Comparison of ENCODE assay signal across 28 mouse cellular contexts in the genomic region with DNA sequence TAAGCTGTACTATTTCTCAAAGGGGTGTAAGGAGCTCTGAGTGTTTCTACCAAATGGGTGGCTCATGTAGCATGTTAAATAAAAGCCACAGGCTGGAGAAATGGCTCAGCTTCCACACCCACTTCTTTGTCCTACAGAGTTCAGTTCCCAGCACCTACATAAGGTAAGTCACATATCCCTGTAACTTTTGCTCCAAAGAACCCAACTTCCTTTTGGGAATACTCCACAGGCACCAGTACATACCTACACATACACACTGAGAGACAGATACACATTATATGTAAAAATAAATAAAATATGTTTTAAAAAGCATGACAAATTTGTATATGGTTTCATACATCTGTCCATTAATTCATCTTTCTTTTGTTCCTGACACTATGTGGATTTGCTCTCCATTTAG.
DNase-seq lines count a peak whose midpoint lies in the region; ATAC-seq and TF ChIP-seq lines count a peak whose summit lies in the region.
"Had no signal": no experiment of that assay in that cellular context is flagged by ENCODE, and none has a peak within 500 bp of the region (broad histone marks: within the 10 kb centered on the region; RNA-seq: fewer than 3 reads in every experiment).

No protein-coding gene starts in this region.

- H3K79me2 ChIP-seq in MEL (ENCODE audit: control insufficient read depth, insufficient read depth, low read length, poor library complexity) = no peaks in the 10 kb centered on the region

- H3K4me1 ChIP-seq in G1E (ENCODE audit: insufficient read depth, low read depth, low read length) (peaks cover 12% of the 10 kb centered on the region; the same call in 1 of the 2 replicates), MEL (ENCODE audit: control insufficient read depth in 1 of 2, insufficient read depth in 2 of 2, low read length in 2 of 2) (peaks cover 10 to 14% of the 10 kb centered on the region in 2 experiments)
- H3K4me1 ChIP-seq in stomach, embryonic 15.5 days = no peaks in the 10 kb centered on the region
- H3K4me1 ChIP-seq: embryonic facial prominence, embryonic 13.5 days; forebrain, embryonic 13.5 days; heart, embryonic 10.5 days; heart, embryonic 15.5 days; hindbrain, embryonic 12.5 days; kidney, embryonic 15.5 days; limb, embryonic 15.5 days; lung, embryonic 15.5 days; midbrain, embryonic 12.5 days; neural tube, embryonic 12.5 days had no signal

- 0 out of 2 replicates have a peak, but pooled peaks have one; percentile 10 for ATAC-seq in G1E (ENCODE audit: extremely low read depth, insufficient number of reproducible peaks, low FRiP score, poor library complexity, severe bottlenecking)
- peak; percentile 59 for ATAC-seq in erythroid progenitor cell, adult 5-6 weeks (replicated peaks; ENCODE audit: low FRiP score, poor library complexity, severe bottlenecking)
- ATAC-seq in stomach, embryonic 15.5 days (ENCODE audit: insufficient read depth, low FRiP score, low read depth) = no peak
- ATAC-seq: forebrain, embryonic 13.5 days had no signal

- no peak for TF ChIP-seq CTCF in G1E (IDR thresholded peaks at IDR 0.05; ENCODE audit: low read depth, low read length)
- no peak for TF ChIP-seq CTCF in MEL (IDR thresholded peaks at IDR 0.05 in 2 of 3, conservative IDR thresholded peaks at IDR 0.05 in 1 of 3; ENCODE audit: control insufficient read depth in 1 of 3, insufficient read depth in 1 of 3, low read depth in 2 of 3, low read length in 3 of 3, poor library complexity in 1 of 3, severe bottlenecking in 1 of 3)

- H3K9ac ChIP-seq in MEL (ENCODE audit: control insufficient read depth, low read depth, low read length, poor library complexity, severe bottlenecking) = 0 out of 2 replicates have a peak overlapping the region, but pooled peaks have one; percentile 2
- H3K9ac ChIP-seq in stomach, embryonic 15.5 days = no peak overlapping the region
- H3K9ac ChIP-seq: embryonic facial prominence, embryonic 13.5 days; forebrain, embryonic 13.5 days; heart, embryonic 15.5 days; hindbrain, embryonic 12.5 days; kidney, embryonic 15.5 days; limb, embryonic 15.5 days; lung, embryonic 15.5 days; midbrain, embryonic 12.5 days; neural tube, embryonic 12.5 days had no signal

- H3K4me2 ChIP-seq in stomach, embryonic 15.5 days = no peak overlapping the region
- H3K4me2 ChIP-seq: embryonic facial prominence, embryonic 13.5 days; forebrain, embryonic 13.5 days; heart, embryonic 15.5 days; hindbrain, embryonic 12.5 days; kidney, embryonic 15.5 days; limb, embryonic 15.5 days; lung, embryonic 15.5 days; midbrain, embryonic 12.5 days; neural tube, embryonic 12.5 days had no signal

- no peak for DNase-seq in G1E (ENCODE audit: low spot score)
- DNase-seq in MEL (ENCODE audit: low read depth, low spot score) = no peak
- DNase-seq in thymus, adult 18-20 months = no peak
- DNase-seq in layer of hippocampus, adult 9-10 months (ENCODE audit: low spot score) = no peak
- DNase-seq: B cell, adult 2 months; cerebellum, adult 11-12 months; cerebellum, adult 9-11 months; gastrocnemius, postnatal 25 days; kidney, adult 18-20 months; kidney, postnatal 36 days; left cerebral cortex, postnatal 4 days; right cerebral cortex, adult 18-20 months had no signal

- TF ChIP-seq POLR2A in MEL (IDR thresholded peaks at IDR 0.05; ENCODE audit: control insufficient read depth in 1 of 2, insufficient read depth in 1 of 2, low read depth in 1 of 2, low read length in 2 of 2, poor library complexity in 1 of 2) = no peak

- H3K9me3 ChIP-seq in G1E (replicated peaks) (no peaks in the 10 kb centered on the region), MEL (replicated peaks; ENCODE audit: insufficient read depth, low read length) (no peaks in the 10 kb centered on the region)
- no peaks in the 10 kb centered on the region for H3K9me3 ChIP-seq in stomach, embryonic 15.5 days
- H3K9me3 ChIP-seq: embryonic facial prominence, embryonic 13.5 days; forebrain, embryonic 13.5 days; heart, embryonic 10.5 days; heart, embryonic 15.5 days; hindbrain, embryonic 12.5 days; kidney, embryonic 15.5 days; limb, embryonic 15.5 days; lung, embryonic 15.5 days; midbrain, embryonic 12.5 days; neural tube, embryonic 12.5 days had no signal

- H3K36me3 ChIP-seq in G1E (replicated peaks) (no peaks in the 10 kb centered on the region), MEL (ENCODE audit: control insufficient read depth in 1 of 2, insufficient read depth in 2 of 2, low read length in 2 of 2) (peaks cover 0 to 19% of the 10 kb centered on the region in 2 experiments; a peak in 2 of 4 replicates)
- no peaks in the 10 kb centered on the region for H3K36me3 ChIP-seq in stomach, embryonic 15.5 days
- H3K36me3 ChIP-seq: embryonic facial prominence, embryonic 13.5 days; heart, embryonic 10.5 days; heart, embryonic 15.5 days; hindbrain, embryonic 12.5 days; kidney, embryonic 15.5 days; limb, embryonic 15.5 days; lung, embryonic 15.5 days; midbrain, embryonic 12.5 days; neural tube, embryonic 12.5 days had no signal

- H3K27me3 ChIP-seq in G1E (ENCODE audit: insufficient read depth, low read length) (no peaks in the 10 kb centered on the region), MEL (ENCODE audit: control insufficient read depth in 1 of 2, insufficient read depth in 2 of 2, low read length in 2 of 2) (no peaks in the 10 kb centered on the region)
- H3K27me3 ChIP-seq in stomach, embryonic 15.5 days (replicated peaks) = no peaks in the 10 kb centered on the region
- H3K27me3 ChIP-seq: embryonic facial prominence, embryonic 13.5 days; forebrain, embryonic 13.5 days; heart, embryonic 15.5 days; hindbrain, embryonic 12.5 days; kidney, embryonic 15.5 days; limb, embryonic 15.5 days; lung, embryonic 15.5 days; midbrain, embryonic 12.5 days; neural tube, embryonic 12.5 days; Patski had no signal

- no peak overlapping the region for H3K4me3 ChIP-seq in G1E (ENCODE audit: low read depth, low read length)
- no peak overlapping the region for H3K4me3 ChIP-seq in MEL (ENCODE audit: control insufficient read depth in 1 of 2, insufficient read depth in 1 of 2, low read depth in 2 of 2, low read length in 2 of 2)
- no peak overlapping the region for H3K4me3 ChIP-seq in stomach, embryonic 15.5 days (replicated peaks)
- H3K4me3 ChIP-seq: embryonic facial prominence, embryonic 13.5 days; erythroblast, embryonic 14.5 days; forebrain, embryonic 13.5 days; heart, embryonic 10.5 days; heart, embryonic 15.5 days; hindbrain, embryonic 12.5 days; kidney, embryonic 15.5 days; layer of hippocampus, adult 2 months; limb, embryonic 15.5 days; lung, embryonic 15.5 days; midbrain, embryonic 12.5 days; myocyte; neural tube, embryonic 12.5 days had no signal

- no peak for TF ChIP-seq EP300 in MEL (IDR thresholded peaks at IDR 0.05; ENCODE audit: low read depth in 1 of 2, low read length in 2 of 2)

- no peak for TF ChIP-seq RAD21 in MEL (IDR thresholded peaks at IDR 0.05; ENCODE audit: low read depth, low read length)

- peak overlapping the region; percentile 75 for H3K27ac ChIP-seq in MEL (ENCODE audit: control insufficient read depth, low read depth, low read length)
- 0 out of 2 replicates have a peak overlapping the region, but pooled peaks have one; percentile 18 for H3K27ac ChIP-seq in stomach, embryonic 15.5 days
- H3K27ac ChIP-seq: embryonic facial prominence, embryonic 13.5 days; forebrain, embryonic 13.5 days; heart, embryonic 10.5 days; heart, embryonic 15.5 days; hindbrain, embryonic 12.5 days; kidney, embryonic 15.5 days; layer of hippocampus, adult 2 months; limb, embryonic 15.5 days; lung, embryonic 15.5 days; midbrain, embryonic 12.5 days; neural tube, embryonic 12.5 days had no signal

TF ChIP-seq in MEL, 35 proteins besides CTCF, POLR2A, EP300 and RAD21:
- TF ChIP-seq SIN3A (IDR thresholded peaks at IDR 0.05; ENCODE audit: low read length) = peak; percentile 28; the same call in 1 of the 2 replicates
- no peak for TF ChIP-seq MAX (IDR thresholded peaks at IDR 0.05; ENCODE audit: low read length)
- TF ChIP-seq MXI1 (IDR thresholded peaks at IDR 0.05; ENCODE audit: low read depth, low read length) = 0 out of 2 replicates have a peak, but pooled peaks have one; percentile 32
- TF ChIP-seq ZMIZ1 (IDR thresholded peaks at IDR 0.05; ENCODE audit: low read depth, low read length) = no peak
- TF ChIP-seq POLR2AphosphoS5 (IDR thresholded peaks at IDR 0.05; ENCODE audit: borderline replicate concordance, low read depth, low read length) = no peak
- no peak for TF ChIP-seq KAT2A (conservative IDR thresholded peaks at IDR 0.05; ENCODE audit: low read depth, low read length)
- no peak for TF ChIP-seq ETS1 (IDR thresholded peaks at IDR 0.05; ENCODE audit: low read depth, low read length)
- no peak for TF ChIP-seq SMC3 (IDR thresholded peaks at IDR 0.05; ENCODE audit: low read depth, low read length)
- no peak for TF ChIP-seq JUND (IDR thresholded peaks at IDR 0.05; ENCODE audit: low read depth, low read length)
- no peak for TF ChIP-seq TAL1 (IDR thresholded peaks at IDR 0.05; ENCODE audit: low read length)
- no peak for TF ChIP-seq CHD1 (IDR thresholded peaks at IDR 0.05; ENCODE audit: low read depth, low read length)
- TF ChIP-seq ELF1 (IDR thresholded peaks at IDR 0.05; ENCODE audit: low read depth, low read length) = no peak
- TF ChIP-seq GATA1 (IDR thresholded peaks at IDR 0.05; ENCODE audit: low read depth, low read length) = no peak
